Mouse (Mus musculus): ENCODE measurements around the gene Kiss1r.

Kiss1r gene

DNA sequence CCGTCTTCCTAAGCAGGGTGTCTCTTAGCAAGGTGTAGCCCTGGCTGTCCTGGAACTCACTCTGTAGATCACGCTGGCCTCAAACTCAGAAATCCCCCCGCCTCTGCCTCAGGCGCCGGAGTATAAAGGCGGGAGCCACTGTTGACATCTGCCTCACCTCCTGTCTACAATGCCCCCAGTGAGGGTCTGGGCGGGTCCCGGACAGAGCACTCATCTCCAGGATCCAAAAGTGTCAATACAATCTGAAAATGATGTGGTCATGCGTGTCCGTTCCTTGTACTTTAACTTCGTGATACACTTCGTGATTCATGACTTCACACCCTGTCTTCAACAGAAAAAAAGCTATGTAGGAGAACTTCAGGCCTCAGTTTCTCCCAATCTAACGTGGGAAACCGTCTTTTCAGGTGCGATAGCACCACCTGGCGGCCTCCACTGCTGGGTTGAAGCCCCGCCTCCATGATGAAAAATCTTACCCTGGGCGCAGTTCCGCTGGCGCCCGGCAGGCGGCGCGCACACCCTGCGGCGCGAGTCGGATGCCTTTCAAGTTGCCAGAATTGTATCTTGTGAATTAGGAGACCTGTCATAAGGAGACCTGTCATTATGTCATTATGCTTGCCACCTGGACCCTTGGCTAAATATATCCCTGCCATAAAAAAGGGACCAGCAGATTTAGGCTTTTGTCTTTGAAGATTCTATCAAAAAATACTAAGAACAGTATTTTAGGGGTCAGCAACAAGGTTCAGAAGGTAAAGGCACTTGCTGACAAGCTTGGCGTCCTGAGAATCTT lies 8.4 kb downstream of the Kiss1r start:
- DNase-seq (ENCODE audit: low spot score), result peak; percentile 68

DNA sequence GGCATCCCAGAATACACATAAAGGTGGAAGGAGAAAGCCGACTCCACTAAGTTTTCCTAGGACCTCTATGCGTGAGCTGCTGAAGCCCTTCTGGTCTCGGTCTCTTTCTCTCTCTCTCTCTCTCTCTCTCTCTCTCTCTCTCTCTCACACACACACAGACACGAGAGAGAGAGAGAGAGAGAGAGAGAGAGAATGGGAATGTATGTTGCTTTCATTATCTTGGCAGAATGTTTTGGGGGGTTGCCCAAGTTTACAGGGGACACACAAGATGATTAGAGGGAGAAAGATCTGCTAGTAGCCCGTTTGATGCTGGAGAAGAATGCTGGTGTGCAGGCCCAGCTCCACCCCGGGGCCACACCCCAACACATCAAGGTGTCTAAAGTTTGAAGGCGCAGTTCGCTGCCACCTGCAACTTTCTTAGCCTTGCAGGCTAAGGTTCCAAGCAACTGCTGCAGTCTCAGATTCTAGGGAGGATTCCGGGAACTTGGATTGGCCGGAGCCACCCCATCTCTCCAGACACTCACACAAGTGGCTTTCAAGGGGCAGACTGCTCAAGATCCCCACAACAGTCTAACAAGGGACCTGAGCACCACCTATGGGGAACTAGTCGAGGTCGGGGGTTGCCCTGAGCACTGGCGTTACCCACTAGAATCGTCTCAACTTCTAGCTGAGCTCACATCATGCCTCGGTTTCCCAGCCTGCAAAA lies 9.2 kb downstream of the Kiss1r start:
- DNase-seq (ENCODE audit: low spot score), result no peak

DNA sequence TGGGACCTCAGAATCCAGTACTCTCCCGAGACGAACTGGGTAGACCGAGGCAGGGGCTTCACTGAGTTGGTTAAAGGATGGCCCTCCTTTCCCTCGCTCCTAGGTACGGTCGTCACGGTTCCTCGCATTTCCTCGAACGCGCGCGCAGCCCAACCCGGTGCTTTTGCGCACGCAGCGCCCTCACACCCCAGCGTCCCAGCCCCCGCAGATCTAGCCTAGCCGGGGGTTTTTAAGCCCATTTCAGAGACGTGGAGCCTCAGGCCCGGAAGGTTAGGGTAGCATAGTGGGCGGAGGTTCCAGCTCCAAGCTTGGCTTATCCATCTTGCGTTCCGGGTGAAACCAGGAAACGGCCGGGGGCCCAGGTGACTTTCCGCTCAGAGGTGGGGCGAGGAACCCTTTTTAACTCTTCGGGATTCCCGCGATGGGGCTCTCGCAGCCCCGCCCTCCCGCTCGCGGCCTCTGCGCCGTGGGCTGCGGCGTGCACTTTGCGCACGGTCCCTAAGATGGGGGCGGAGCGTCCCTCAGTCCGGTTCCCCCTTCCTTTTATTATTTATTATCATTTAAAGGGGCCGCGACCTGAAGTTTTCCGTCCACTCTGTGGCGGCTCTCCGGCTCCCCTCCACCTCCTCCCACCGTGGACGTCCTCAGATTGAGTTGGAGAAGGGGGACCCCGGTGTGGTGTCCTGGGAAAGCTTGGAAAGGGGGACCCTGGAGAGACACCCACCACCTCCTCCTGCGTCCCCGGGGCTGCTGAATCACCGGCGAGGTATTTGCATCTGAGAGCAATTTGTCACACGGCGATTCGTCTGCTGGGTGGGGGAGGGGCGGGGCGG lies 9.9 kb downstream of the Kiss1r start, which contains the start of gene Arid3a:
TSS of gene Arid3a (plus strand) at position 553 of the 833 bp plus-strand sequence.
- DNase-seq (ENCODE audit: low spot score), result peak; percentile 54

DNA sequence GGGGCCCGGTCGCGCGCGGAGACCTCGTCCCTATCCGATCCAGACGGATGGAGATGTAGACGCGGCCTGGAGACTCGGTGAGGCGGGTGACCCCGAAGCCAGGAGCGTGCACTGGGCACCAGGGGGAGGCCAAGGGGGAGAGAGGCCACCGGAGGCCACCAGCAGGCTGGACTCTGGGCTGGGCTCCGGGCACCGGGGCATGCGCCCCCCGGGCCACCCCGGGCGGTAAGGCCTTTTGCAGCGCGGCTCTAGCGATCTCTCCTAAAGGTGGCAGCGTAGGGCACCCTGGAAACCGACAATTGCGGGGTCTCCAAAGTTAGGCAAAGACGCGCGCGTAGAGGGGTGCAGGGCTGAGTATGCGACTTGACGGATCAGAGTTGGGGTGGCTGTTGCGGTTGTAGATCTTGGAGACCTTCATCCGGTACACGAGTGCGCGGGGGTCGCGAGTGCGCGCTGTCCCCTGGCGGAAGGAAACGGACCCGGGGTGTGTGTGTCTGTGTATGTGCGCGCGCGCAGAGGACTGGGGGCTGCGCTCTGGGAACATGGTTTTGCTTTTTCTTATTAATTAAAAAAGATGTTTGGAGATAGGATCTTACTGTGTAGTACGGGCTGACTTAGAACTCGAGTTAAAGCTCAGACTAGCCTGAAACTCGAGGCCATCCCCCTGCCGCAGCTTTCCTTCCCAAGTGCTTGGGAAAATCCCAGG lies 10.7 kb downstream of the Kiss1r start:
- DNase-seq (ENCODE audit: low spot score), result no peak

DNA sequence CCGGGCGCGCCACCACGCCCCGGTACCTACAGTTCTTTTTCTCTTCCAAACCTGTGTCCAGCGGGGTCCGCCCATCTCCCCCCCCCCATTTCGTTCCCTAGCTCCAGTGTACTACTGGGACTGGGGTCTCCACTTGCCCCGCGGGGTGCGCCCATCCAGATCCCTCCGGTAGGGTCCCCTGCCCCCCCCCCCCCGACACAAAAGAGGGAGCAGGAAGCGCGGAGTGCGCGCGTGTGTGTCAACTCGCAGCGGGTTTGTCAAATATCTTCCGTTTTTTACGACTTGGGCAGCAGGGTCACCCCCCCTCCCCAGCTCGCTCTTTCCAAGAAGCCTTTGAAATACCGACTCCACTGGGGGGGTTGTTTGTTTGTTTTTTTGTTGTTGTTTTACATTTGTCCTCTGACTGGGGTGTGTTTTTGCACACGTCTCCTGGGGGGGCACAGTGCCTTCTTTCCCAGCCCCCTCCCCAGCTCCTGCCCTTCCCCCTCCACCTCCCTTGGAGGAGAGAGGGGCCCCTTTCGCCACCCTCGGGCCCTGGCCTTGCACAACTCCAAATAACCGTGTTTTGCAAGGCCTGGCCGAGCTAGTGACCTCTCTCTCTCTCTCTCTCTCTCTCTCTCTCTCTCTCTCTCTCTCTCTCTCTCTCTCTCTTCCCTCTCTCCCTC lies 11.4 kb downstream of the Kiss1r start:
- DNase-seq (ENCODE audit: low spot score), result no peak

DNA sequence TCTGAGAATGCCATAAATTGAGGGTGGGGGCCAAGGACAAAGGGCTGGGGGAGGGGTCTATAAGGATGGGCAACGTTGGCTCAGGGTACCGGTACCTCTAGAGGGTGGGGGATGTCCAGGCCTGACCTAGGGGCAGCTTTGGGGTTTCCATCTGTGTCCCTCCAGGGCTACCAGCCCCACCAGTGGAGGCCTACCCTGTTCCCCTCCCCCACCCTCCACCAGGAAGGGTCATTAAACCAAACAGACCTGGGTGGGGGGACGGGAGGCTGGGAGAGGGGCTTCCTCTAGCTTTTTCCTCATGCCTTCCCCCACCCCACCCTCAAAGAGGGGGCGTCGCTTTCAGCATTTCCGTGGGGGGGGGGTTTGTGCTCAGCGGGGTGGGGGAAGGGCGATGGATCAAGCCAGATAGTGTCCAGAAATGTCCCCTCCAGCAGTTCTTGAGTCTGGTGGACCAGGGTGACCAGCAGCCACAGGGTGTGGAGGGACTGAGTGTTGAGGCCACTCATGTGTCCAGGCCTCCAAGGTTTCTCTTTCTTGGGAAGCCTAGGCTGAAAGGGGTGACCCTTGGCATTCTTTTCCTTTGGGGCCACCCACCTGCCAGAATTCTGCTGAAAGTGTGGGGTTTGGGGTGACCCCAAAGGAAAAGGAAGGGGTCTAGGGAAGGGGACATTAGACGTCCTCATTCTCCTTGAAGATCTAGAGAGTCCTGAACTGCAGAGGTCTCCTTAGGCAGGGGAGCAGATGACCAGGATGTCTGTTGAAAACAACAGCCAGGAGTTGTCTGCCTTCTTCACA lies 12.3 kb downstream of the Kiss1r start:
- DNase-seq (ENCODE audit: low spot score), result no peak

DNA sequence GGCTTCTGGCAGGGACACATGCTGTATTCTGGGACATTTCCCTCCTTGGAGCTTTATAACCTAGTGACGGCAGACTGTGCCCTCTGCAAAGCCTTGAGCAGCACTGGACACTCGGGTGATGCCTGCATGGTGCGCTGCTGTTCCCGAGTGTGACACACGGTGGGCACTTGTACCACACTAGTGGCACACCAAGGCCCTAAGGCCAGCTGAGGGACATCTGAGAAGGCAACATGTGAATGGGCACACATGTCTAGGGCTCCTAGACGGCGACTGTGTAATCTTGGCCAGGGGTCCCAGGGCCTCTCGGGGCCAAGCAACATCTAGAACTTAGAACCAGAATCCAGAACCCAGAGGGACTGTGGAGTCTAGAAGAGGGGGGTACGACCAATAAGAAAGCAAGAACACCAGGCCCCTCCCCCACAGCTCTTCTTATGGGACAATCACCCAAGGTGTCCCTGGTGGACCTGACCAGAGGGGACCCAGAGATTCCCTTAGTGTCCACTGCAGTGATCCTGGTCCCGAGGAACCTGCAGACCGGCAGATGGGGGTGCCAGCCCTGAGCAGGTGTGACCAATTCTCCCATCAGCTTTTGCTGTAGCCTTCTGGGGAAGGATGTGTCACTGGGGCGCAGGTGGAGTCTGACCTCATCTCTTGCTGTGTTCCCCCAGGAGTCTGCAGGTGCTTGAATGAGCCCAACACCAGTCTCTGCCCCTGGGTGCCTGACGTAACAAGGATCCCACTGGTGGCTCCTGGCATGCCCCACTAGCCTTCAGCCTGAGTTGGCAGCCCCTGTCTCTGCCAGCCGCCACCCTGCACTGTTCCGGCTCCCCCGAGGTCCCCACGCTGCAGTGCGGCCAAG lies 13.4 kb downstream of the Kiss1r start:
- DNase-seq (ENCODE audit: low spot score), result no peak

DNA sequence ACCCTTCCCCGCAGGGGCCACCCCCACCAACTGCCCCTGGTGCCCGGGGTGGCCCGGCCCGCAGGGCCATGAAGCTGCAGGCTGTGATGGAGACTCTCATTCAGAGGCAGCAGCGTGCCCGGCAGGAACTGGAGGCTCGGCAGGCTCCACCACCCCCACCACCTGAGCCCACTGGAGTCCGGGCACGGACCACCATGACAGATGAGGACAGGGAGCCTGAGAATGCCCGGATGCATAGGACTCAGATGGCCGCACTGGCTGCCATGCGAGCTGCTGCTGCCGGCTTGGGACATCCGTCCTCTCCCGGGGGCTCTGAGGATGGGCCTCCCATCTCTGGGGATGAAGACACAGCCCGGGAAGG lies 14.0 kb downstream of the Kiss1r start:
- no peak for DNase-seq (ENCODE audit: low spot score)

DNA sequence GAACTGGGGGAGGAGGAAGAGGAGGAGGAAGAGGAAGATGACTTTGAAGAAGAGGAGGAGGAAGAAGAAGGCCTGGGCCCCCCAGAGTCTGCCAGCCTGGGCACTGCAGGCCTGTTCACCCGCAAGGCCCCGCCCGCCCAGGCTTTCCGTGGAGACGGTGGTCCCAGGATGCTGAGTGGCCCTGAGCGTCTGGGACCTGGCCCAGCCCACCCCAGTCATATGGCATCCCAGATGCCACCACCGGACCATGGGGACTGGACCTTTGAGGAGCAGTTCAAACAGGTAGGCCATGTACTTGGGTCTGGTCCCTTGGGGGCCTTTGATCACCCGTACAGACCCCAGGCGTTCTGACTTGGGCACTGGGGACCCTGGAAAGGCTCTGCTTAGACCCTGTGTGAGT lies 15.0 kb downstream of the Kiss1r start:
- no peak for DNase-seq (ENCODE audit: low spot score)

DNA sequence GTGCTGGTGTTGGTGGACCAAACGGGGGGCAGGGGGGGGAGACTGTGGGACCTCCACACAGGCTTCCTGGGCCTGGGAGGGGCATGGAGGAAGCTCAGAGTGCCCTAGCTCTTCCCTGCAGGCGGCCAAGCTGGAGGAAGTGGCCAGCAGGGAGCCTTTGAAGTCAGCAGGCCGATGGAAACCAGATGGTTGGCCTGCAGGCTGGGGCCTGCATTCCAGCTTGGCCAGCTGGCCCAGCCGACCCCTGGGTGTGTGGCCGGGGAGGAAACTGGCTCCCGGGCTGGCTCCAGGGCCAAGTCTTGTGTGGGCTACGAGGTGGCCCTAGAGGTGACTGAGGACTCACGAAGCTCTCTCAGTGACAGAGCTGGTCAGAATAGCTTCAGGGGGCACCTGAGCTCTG lies 16.0 kb downstream of the Kiss1r start:
- no peak for DNase-seq (ENCODE audit: low spot score)

DNA sequence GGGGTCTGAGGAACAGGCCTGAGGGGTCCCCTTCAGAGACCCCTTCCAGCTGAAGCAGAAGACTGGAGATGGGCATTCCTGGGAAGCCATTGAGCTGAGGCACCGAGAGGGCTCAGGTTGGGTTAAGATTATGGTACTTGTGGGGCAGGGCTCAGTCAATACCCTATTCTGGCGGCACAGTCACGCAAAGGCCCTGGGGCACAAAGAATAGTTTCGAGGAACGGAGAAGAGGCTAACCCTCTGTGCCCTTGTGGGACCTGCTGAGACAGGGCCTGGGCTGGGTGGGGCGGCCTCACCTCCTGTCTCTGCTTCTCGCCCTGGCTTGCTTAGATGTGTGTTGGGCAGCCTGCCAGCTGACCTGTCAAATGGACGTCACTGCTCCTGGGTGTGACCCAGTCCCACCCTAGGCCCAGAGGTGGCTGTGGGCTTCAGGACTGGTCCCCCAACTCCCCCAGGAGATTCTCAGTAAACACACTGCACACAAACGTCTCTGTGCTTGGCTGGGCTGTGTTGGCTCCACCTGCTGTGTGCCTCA lies 16.4 kb downstream of the Kiss1r start:
- no peak for DNase-seq (ENCODE audit: low spot score)

DNA sequence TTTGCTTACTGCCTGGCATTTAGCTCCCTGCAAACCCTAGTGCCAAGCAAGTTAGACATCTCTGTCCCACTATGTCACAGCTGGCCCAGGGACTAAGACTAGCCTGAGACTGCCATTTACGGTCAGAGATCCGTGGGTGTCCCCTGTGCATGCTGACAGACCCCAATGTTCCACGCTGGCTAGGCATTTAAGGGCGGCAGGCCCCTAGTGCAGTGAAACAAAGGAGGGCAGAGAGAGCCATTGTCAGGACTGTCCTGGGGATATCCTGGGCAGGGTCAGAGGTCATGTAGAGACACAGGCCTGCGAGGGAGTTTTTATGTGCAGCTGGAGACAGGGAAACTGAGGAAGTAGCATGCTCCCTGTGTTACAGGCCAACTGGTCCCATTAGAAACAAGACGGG lies 17.1 kb downstream of the Kiss1r start:
- no peak for DNase-seq (ENCODE audit: low spot score)

DNA sequence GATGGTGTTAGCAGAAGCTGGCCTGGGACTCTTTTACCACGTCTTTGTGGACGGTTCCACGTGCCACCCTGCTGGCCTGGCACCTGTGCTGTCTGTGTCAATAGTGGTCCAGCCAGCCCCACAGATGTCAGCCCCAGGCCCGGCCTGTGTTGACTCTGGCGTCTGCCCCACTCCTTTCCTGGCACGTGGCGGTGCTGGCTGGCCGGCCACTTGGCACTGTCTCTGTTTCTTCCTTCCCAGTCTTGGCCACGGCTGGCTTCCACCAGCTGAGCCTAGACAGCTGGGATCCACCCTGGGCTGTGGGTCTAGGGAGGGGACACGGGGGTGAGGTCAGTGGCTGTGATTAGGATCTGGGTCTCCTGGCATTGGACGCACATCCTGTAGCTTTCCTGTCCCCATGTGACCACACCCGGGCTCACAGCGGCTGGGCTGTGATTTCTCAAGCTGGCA lies 17.5 kb downstream of the Kiss1r start:
- no peak for DNase-seq (ENCODE audit: low spot score)

DNA sequence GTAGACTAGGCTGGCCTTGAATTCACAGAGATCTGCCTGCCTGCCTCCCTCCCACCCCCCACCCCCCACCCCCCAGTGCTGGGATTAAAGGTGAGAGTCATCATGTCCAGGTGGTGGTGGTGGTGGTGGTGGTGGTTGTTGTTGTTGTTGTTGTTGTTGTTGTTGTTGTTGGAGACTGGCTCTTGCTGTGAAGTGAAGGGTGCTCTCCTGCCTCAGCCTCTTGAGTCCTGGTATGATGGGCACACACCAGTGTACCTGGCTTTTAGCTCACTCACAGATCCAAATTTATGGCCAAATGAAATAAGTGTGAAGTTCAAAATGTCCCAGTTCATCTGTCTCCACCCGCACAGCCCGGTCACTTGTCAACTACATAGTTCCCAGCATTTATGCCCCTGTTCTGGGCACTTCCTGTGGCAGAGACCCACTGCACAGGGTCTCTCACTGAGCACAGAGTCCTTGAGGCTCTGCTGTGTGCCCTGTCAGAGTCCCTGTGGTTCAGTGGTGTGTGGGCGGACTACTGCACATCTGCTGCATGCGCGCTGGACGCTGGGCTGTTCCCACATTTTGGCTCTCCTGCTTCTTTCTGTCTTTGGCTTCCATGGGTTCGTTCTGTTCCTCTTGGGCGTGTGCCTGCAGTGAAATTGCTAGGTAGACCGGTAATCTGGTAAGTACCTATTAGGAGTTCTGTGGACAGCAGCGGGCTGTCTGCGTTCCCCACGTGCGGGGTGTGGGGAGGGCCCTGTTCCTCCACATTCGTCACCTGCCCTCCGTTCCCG lies 18.2 kb downstream of the Kiss1r start:
- no peak for DNase-seq (ENCODE audit: low spot score)

DNA sequence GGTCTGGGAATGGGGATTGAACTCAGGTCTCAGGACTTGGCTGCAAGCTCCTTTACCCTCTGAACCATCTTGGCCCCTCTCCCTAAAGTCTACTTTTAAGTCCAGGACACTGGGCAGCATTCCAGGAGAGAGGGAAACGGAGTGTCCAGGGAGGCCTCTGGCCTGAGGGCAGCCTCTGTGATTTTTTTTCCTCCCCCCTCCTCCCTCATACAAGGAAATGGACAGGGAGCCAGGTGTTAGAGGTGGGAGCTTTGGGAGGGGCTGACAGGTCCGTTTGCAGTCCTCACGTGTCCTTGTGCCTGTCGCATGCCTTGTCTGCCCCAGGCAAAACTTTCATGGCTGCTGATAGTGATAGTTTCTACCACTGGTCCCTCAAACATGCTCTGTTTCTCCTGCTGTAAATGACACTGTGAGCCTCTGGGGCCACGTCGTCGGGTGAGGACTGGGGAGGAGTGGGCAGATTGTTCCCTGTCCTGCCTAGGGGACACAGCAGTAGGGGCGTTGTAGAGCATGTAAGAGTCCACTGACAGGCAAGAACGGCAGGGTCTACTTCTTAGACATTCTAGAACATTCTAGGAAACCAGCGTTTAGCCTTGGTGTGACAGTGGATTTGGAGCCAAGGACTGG lies 19.6 kb downstream of the Kiss1r start:
- DNase-seq (ENCODE audit: low spot score), result no peak

DNA sequence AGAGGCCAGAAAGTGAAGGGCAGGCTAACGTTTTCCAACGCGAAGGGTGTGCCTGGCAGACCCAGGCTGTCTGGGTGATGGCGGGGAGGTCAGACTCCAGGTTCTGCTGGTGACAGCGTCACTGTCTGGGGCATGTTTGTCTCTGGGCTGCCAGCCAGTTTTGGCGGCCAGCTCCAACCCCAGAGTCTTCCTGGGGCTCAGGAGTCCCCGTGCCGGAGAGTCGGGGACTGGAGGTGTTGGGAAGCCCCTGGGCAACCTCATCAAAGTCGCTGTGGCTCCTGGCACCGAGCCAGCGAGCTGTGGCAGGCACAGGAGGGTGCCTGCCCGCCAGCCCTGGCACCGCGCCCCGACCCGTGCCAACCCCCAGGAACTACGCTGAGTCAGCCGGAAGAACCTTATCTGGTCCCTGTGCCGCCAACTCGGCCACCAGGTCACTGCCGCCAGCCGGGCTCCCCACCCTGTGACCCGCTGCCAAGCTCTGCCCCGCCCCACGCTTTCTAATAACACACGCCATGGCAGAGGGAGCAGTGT lies 20.2 kb downstream of the Kiss1r start:
- no peak for DNase-seq (ENCODE audit: low spot score)

DNA sequence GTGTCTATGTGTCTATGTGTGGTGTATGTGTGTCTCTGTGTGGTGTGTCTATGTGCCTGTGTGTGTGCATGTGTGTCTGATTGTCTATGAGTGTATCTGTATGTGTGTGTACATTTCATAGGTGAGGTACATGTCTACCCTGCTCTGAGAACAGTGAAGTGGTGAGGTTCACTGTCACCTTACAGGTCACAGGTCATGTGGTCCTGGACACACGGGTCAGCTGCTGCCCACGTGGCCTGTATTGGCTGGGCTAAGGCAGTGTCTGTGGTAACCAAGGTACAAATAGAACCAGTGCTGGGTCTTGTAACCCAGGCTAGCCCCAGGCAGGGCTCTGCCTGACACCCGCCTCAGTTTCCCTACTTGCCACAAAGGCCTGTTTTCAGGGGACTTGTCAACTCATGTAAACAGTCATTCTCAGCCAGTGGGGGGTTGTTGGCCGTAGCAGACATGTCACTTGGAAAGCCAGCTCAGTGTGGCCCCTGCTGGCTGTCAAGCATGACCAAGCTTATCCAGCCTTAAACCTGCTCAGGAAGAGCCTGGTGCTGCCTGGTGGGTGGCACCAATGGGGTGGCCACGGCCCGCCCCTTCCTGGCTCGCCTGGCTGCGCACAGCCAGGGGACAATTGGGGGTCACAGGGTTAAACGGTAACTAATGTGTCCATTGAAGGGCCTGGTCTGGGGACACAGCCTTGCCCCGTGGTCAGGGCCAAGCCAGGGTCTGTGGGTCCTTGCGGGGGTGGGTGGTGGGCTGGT lies 21.2 kb downstream of the Kiss1r start:
- DNase-seq (ENCODE audit: low spot score), result no peak
